Mouse (Mus musculus) heart, postnatal 0 days (tissue): ENCODE measurements at regions not wholly inside any gene's neighbourhood (a gene's known extent, or its start where the extent isn't known, plus 50 kb on each side); places are given as distances from the start of the nearest gene placed in this dataset.

Experiments used
- CTCF ChIP-seq: IDR thresholded peaks from 2 replicates; pipeline ENCODE4 v1.5.1; 2016; ENCODE audit warnings: antibody characterized with exemption, control low read depth, low read depth
- EP300 ChIP-seq: IDR thresholded peaks from 2 replicates; pipeline ENCODE4 v1.6.1; 2016; ENCODE audit warnings: antibody characterized with exemption, low read depth

GRCm38 (mm10) chr15:11729381-11729780 lies 177.7 kb downstream of the Npr3 start:
- TF ChIP-seq CTCF (no peak), EP300 (no peak)
